Mouse (Mus musculus) urinary bladder, postnatal 25 days (tissue): ENCODE measurements around the gene Ptprd.

ENCODE experiments used
- DNase-seq: peaks from one replicate; pipeline ENCODE4 v3.0.0; 2022; ENCODE audit warnings: low spot score

Ptprd gene

DNA sequence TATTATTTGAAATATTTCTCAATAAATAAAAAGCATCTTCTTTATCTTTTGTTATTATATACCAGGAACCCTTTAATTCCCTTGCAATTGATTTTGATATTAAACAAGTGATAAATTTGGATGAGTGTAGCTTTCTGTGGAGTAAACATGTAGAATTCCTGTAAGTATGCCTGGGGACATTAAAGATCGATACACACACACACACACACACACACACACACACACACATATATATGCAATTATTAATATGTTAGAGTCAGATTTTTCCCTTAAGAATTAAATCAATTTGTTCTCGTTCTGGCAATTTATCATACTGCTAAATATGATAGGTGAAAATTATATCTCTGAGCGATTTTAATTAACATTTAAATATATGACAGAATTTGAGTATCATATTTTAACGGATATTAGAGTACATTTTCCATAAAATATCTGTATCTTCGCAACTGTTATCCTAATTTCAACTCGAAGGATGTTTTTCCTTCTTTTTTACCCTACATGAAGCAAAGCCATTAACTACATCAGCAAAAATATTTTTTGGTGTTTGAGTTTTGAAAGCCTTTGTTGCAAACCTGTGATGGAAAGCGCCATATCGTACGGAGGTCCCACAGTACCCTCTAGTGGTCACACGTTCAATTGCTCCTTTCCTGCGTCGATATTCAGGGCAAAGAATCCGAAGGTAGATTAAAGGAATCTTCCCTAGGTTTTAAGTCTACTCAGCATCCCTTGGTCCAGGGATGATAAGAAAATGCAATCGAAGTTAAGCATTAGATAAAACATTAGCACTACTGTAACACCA lies 653.2 kb downstream of the Ptprd start:
- peak; percentile 19 for DNase-seq

DNA sequence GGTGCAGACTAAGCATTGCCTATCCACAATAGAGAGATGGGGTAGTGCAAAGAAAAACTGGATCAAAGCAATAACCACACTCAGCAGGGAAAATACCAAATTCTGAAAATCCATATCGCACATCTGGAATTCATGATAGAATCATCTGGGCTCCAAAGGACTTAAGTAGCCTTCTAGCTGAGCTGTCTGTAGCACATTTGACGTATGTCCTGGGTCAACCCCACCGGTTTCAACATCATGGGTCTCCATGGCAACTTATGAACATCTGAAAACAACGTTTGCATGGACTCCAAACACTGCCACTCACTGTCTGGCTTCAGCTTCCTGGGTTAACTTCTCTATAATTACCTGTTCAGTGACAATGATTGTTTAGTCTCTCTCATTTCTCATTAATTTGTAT lies 655.9 kb downstream of the Ptprd start:
- DNase-seq, result no peak

DNA sequence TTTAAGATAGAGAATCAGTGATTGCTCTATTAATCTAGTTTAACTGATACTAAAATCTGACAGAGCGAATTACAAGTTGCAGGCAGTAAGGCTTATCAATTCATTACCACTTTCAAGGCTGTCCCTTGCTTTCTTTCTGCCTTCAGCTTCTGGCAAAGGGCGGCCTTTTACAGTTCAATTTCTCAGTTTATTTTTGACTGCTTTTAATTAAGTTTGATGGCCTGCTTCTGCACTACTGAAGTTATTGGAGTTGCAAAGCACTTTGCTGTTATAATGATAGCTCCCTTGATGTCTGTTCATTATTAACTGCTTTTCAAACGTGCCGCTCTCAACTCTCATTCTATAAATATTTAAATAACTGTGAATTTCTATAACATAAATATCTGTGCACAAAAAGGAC lies 673.9 kb downstream of the Ptprd start:
- no peak for DNase-seq

DNA sequence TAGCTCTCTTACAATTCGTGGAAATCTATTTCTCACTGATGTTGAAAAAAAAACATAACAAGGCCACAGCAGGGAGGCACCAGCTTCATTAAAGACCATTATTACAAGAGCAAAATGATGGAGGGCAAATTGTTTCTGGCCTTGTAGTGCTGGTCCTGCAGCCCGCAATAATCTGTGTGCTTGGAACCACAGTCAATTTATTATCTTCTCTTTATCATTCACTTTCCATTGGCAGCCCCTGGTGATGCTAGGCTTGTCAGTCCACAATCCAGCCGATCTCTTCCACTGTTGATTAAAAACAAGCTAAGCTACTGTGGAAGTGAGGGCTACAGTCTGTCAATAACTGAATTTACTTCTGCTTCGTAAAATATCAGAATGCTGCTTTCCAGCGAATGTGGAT lies 674.4 kb downstream of the Ptprd start:
- no peak for DNase-seq

DNA sequence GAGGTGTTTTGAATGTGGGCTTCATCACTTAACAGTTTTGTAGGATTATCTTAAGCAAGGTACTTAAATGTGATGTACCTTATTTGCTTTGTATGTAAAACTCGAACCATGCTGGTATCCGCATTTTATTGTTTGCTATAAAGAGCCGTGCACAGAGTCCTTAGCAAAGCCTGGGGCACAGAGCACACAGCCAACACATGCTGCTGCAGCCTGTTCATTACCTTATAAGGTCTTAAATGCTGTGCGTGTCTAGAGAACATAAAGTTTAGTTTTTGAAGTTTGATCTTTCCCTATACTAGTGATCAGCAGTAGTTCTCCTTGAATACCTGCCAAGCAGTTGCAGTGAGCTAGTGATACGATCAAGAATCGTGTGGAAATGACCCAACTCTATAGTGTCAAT lies 676.2 kb downstream of the Ptprd start:
- no peak for DNase-seq

DNA sequence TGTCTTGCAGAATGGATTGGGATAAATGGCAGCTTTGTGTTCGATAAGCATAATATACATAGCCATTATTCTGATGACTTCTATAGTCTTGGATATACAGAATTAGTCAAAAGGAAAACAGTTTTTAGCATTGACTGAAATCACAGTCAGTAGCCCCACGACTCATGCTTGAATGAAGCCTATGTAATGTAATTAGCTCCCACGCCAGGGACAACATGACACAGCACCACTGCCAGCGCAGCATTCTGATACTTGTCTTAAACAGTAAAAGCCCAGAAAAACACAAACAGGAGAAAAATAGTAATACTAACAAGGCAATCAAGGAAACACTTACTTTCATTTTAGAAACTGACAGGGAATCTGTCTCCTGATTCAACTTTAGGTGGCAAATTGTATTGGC lies 677.2 kb downstream of the Ptprd start:
- no peak for DNase-seq

DNA sequence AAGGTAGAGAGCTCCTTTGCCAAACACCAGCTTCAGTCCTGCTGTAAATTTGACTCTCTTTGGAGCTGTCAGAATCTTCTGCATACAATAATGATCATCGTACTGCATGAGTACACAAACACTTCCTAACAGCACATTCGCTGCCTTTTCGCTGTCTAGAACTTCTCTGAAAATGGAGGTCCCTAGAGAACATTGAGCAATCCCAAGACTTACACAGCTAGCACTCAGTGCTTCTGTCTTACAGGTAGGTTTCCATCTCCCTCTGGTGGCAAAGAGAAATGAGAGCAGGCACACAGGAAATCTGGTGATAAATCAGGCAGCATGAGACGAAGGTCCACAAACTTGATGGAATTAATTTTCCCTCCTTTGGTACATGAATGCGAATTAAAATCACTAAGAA lies 692.6 kb downstream of the Ptprd start:
- DNase-seq, result no peak

DNA sequence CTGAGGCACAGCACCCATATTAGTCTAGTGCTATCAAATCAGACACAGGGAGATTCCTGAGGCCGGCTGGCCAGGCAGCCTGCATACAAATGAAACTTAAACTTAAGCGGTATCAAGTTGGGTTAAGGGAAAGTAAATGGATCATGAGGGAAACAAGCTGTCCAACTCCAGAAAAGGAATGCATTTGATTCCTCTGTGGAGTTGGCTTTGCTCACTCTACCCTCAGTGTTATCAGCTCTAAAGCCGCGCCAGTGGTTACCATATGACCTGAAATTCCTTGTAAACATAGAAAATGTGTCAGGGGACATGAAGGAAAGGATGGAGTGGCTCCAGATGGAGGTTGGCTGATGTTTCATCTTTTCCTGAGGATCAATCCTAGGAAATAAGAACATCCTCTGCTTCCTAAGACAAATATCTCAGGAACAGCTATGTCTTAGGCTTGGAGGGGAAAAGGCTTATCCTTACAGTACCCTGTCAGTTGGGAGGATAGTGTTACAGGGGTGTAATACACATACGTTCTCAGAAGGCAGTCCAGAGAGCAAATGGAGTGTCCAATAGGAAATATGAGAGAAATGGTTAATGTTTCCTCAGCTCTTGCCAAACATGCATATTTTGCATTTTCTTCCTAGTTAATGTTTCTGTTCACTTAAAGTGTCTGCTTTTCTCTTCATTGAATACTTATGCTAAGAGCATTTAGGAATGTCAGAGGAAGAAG lies 697.7 kb downstream of the Ptprd start:
- no peak for DNase-seq

DNA sequence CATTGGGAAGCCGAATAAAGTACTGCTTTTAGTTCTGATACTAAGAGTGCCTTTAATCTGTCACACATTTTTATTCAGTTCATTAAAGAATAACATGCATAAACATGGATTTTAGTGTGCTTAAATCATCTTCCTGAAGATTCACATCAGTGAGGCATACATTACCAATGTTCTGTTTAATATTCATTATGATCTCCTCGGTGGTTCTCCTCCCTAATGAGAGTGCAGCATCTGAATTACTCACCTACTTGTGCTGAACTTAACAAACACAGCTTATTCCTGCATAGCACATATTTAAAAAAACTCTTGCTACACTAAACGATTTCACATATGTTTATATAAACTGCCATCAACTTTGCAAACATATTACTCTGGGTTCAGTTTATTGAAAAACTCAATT lies 698.7 kb downstream of the Ptprd start:
- no peak for DNase-seq

DNA sequence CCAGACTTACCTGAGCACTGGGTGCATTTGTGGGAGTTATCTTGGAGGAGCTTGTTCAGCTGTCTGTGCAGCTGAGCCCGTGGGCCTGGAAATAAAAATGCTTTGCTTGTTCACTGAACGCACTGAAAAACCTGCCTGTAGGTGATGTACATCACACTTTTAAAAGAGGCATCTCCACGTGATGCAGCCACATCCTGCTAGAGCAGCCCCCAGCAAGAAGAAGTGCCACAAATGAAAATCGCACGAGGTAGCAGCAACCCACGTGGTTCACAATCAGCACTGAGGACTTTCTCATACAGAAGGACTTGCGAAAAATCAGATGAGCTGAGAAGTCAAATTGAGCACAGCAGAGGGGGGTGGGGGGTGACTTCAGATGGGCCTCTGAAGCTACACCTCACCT lies 757.7 kb downstream of the Ptprd start:
- no peak for DNase-seq

DNA sequence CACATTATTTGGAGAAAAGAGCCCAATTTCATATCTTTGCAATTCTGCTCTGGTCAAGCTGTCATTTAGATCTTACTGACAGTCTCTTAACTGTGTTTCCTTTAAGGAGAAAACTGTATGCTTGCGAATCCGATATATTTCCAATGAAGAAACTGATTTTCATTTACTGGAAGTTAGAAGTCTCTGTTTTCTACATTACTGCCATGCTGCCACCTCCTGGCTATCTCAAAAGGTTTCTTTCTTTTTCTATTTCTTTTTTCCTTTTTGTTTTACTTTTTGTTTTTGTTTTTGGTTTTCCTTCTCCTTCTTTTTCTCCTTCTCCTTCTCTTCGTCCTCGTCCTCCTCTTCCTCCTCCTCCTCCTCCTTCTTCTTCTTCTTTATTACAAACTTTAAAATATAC lies 812.6 kb downstream of the Ptprd start:
- no peak for DNase-seq

DNA sequence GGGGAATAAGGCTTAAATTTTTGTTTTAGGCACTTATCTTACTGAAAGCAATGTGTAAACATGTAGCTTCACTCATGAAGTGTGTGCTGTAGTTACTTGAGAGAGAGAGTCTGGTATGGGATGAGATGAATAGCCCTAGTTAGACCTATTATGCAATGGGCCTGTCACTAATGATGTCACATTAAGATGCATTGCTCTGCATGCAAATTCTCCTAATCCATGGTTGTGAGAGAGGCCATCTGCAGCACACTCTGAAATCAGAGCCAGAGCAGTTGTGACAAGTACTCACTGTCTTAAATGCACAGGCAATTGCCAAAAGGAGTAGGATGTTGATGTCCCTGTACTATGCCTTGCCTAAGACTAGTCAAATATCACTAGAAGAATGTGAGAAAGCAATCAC lies 850.0 kb downstream of the Ptprd start:
- no peak for DNase-seq

DNA sequence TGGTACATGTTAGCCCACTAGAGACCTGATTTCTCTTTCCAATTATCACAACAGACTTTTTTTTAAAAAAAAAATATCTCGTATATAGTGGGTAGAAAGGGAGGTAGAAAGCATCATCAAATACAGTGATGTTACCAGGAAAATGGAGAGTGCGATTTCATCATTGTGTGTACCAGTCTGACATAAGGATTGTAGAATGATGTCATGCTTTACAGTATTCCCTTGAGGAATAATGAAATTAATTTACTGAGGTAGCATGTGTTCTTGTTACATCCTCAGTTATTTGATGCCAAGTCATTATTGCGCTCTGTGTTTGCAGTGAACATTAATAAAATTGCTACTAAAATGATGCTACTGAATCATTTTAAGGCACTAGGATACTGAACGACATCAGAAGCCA lies 884.6 kb downstream of the Ptprd start:
- no peak for DNase-seq

DNA sequence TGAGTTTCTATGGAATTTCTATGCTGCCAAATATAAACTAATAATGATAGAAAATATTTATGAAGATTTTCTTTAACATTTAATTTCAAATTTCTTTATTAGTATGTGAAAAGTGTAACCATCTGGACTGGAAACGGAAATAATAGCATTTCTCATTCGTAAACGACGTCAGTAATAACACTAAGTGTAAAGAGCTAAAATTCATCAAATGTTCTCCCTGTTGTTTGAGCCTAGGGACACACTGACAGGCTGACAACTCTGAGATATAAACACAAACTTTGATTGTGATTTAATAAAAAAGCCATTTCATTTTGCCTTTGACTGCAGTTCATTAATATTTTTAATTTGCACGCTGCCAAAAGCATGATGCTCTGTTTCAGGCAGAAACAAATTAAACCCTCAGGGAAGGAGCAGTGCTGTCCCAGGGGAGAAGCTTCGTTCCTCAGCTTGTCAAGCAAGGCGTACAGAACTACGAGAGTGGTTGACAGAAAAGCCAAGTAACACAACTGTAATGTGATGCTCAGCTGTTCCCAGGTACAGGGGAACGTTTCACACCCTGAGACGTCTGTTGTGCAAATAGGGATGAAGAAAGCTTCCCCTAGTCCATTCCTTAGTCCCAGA lies 894.6 kb downstream of the Ptprd start:
- DNase-seq, result no peak

DNA sequence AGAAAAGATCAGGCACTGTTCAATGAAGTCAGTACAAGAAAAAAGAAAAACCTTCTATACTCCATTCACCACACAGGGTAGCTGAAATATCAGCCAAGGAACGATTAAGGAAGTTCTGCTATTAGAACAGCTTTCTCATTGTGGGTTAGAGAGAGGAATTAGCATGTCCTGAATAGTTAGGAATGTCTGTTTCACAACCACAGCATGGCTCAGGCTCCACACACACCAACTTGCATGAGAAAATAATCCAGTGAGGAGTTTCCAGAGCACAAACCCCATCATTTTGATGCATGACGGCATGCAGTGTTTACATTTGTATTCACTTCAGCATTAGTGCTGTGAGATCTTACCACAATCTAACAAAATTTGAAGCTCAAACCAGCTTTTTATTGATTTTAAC lies 895.1 kb downstream of the Ptprd start:
- DNase-seq, result no peak

DNA sequence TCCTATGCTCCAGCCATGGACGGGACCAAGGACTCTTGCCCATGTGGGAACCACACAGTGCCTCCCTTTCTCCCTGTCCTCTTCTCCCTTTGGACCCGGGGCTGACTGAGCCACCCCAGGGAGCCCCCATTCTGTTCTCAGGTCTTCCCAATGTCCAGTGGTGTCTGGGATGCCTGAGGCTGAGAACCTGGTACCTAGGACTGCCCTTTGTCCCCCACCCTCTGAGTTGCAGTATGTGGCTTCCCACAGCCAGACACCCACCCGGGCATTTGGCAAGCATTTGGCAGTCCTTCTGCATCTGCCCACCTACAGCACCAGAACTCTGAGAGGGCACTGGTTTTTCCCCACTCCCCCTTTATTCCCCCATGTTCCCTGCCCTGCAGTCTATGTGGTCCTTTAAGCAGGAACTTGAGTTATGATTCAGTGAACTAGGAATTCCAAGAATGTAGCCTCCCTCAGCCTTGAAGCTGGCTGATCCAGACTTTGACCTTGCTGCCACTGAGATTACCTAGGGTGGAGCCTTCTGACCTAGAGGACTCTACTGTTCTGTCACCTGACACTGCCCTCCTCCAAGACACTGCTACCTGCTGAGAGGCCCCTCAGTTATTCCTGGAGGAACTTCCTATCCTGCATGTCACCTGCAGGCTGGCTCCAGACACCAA lies 901.5 kb downstream of the Ptprd start:
- DNase-seq, result no peak

DNA sequence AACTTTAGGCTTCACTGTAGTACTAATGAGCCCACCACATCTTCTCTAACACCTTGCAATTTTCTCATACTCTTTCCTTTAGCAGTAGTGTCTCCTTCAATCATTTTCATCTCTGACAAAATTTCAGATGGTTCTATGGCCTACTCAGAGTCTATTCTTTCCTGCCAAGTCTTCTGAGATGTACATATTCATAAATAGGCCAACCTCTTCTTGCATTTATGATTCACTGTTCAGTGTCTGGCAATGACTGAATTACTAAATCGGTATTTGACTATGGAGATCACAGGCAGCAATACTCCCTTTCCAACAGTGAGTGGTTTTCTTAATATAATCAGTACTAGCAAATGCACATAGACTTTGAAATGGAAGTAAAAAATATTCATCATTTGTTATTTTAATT lies 928.3 kb downstream of the Ptprd start:
- DNase-seq, result no peak

DNA sequence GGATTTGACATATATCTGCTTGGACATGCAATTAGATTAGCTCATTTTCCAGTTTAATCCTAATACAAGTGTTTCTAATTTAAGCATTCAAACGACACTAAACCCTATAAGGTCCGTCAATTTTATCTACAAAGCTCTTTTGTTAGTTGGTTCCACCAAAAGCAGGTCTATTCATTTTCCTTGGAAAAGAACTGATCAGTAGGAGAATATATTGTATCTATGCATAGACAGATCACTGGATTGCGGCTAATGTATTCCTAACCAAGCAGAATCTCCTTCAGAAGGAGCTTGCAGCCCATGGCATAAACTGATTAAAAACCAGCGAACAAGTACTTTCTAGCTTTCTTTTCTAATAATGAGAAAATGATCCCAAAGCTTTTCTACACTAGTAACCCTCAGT lies 933.8 kb downstream of the Ptprd start:
- DNase-seq, result no peak

DNA sequence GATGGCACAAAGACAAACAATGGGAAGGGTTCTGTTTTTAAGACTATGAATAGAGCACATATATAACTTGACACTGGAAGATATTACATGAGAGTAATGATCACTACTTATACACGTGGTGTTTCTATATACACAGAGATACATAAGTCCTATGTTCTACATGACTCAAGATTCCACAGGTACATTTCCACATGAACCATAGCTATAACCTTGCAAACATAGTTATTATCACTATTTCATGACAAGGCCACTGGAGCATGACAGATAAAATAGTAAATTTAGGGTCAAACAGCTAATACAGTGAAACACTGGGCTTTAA lies 951.8 kb downstream of the Ptprd start:
- no peak for DNase-seq

DNA sequence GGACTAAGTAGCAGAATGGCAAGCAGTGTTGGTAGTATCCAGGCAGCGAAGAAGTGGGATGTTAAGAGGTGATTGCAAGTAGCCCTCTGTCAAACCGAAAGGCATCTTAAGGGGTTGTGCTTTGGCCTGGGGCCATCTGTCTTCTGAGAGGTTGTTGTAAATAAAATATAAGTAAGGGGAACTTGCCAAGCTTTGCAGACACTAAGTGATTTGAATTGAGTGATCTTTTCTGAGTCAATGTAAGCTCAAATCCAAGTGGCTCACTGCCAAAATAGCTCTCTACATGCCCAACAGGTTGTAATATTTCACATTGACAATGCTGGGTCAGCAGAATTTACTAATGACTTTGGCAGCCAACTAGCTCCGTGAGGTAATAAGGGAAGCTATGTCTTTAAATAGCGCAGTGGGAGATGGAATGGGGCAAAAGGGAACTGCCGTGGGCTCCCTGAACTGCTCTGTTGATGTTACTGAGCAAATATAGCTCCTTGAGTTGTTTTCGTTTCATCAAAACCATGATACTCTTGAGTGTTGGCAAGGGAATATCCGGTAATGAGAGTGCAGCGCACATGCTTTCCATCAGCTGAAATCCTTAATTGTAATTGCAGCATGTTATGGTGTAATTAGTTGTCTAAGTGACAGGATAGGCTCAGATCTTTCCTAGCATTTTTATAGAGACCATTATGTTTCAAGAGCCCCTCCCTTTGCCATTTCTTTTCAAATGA lies 952.4 kb downstream of the Ptprd start:
- no peak for DNase-seq

DNA sequence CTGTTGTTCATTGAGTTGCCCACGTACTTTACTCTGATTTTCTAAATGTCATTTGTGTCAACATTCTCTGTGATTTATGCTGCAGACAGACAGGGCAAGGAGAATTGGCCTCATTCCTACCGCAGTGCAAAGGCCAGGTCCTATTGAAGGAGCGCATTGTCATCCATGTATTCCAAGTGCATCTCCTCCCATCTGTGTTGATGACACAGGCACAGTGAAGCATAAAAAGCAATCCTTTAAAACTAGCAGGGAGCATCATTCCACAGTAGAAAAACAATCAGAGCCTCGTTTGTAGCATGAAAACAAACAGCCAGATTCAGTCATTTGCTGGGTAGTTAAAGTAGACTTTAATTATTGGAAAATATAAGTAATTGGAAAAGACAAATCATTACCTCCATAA lies 960.6 kb downstream of the Ptprd start:
- DNase-seq, result no peak

DNA sequence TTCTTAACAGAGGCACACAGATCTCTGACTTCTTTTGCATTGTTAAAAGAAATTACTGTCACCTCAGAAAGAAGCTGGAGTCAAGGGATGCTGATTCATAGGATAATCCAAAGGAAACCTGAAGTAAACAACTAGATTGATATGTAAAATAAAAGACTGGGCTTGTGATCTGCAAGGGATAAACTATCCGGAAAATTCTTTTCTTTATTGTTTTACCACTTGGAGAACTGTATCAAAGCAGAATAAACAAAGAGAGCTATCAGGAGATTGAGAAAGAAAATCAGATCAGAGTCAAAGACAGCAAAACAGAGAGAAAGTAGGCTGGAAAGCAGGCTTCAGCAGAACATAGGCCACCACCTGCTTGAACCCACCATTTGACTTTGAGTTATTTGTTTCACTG lies 962.0 kb downstream of the Ptprd start:
- DNase-seq, result no peak
